Mouse (Mus musculus) spleen, postnatal 36 days (tissue): ENCODE data around the gene Ggt7.
"Not testable (repeated sequence)": the region's sequence is repeated elsewhere in the genome, so short reads cannot be mapped to it uniquely, and the experiment has no call there.

Experiments
- DNase-seq, 2 experiments: peaks; one replicate each; pipeline ENCODE4 v3.0.0; 2022; ENCODE audit warnings: low spot score in 2 of 2, mixed read lengths in 1 of 2

Gene Ggt7

DNA sequence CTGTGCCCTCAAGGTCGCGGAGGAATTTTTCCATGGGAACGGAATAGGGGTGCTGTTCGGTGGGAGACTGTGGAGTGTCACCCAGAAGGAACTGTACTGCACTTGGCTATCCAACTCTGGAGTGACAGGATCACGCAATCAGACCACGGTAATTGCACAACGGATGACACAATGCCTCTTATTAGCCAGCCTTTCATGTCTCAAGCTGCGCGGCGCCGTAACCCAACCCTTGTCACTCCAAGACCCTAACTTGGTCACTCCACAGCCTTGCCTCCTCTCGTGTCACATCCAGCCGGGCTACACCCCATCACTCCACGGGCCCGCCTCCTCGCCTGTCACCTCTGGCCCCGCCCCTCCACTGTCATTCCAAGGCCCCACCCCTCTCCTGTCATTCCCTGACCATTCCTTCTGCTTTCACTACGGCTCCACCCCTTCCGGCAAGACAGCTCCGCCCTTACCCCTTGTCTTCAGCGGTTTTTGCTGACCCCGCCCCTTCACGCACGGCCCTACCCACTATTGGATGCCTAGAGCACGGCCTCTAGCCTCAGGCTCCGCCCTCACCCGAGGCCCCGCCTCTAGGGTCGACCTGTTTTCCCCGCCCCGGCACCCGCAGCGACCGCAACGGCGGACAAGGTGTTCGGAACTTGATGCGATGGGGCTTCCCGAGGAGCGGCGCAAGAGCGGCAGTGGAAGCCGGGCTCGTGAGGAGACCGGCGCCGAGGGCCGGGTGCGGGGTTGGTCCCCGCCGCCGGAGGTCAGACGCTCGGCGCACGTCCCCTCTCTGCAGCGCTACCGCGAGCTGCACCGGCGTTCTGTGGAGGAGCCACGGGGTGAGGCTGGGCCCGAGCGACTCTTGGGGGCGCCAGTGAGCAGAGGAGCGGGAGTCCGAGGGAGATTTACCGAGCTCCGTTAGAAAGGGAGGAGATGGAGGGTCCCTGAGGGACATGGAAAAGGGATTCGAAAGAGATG is at the start of gene Ggt7, which contains the start of gene Acss2:
Gene Ggt7 (minus strand): TSS at position 783 of the 969 bp plus-strand sequence.
Gene Acss2 (plus strand): TSS at position 494 of the 969 bp plus-strand sequence.
- DNase-seq: peak; percentile 96 to 98

DNA sequence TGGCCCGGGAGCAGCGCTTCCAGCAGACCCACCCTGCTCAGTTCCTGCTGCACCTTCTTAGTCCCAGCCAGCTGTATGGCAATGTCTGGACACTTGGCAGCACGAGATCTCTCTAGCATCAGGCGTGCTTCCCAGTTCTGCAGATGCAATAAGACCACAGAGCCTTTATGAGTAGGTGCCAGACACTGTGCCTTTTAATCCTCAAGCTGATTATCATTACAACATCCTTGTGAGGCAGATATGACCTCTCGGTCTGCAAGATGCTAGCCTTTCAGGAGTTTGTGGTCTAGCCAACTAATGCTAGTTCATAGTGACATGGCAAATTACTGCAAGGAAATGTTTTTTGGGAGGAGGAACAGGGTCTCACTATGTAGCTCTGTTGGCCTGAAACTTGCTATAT is 49.7 kb upstream of the Ggt7 start:
- DNase-seq: no peak

DNA sequence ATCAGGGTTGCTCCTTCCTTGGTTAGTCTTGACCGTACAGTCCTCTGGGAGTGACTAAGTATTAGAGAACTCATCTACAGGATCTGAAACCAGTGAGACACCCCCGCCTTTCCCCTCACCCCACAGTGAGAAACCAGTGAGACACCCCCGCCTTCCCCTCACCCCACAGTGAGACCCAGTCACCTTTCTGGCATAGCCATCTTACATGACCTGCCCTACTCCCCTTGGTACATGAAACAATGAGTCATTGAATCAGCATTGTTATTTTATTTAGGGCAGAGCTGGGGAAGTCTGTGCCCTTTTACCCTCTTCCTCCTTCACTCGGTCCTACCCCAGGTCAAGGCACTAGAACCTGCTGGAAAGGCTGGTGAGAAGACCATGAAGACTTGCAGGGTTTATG is 44.9 kb upstream of the Ggt7 start:
- DNase-seq: no peak

GRCm38 (mm10) chr2:155562209-155562608 is 44.2 kb upstream of the Ggt7 start:
- no peak for DNase-seq

GRCm38 (mm10) chr2:155554426-155554985 is 36.5 kb upstream of the Ggt7 start:
- no peak for DNase-seq

GRCm38 (mm10) chr2:155552949-155553354 is 34.9 kb upstream of the Ggt7 start:
- DNase-seq: peak; percentile 52 to 53

DNA sequence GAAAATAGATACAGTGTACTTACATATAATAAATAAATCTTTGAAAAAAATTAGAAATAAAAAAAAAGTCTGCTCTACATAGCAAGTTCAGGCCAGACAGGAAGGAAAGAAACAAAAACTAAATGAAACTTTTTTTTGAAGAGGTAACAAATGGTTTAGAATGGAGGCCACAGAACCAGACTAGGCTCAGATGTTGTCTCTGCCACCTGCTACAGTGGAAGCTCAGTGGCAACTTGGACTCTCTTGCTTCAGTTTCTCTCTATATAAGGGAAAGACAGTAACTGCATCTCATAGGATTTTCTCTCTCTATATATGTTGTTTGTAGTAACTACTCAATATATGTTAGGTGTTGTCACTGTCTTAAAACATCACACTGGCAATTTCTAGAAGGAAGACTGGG is 34.3 kb upstream of the Ggt7 start:
- no peak for DNase-seq

DNA sequence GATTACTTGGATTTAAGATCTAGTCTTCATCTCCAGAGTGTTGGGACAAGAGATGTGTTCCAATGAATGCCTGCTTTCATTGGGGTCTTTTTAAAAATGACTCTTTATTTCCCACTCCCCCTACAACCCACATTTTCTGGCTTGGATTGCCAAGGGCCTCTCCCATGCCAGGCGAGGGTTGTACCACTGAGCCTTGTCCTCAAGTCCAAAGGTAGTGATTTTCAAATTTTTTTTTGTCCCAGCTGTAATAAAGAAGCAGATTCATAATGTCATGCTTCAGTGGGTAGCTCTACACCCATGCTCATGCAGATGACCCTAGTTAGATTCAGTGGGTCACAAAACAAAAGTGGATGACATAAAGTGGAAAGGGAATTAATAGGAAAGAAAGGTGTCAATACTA is 28.9 kb upstream of the Ggt7 start:
- no peak for DNase-seq

GRCm38 (mm10) chr2:155540822-155541458 is 22.9 kb upstream of the Ggt7 start:
- no peak for DNase-seq

GRCm38 (mm10) chr2:155539696-155540095 is 21.7 kb upstream of the Ggt7 start:
- no peak for DNase-seq

DNA sequence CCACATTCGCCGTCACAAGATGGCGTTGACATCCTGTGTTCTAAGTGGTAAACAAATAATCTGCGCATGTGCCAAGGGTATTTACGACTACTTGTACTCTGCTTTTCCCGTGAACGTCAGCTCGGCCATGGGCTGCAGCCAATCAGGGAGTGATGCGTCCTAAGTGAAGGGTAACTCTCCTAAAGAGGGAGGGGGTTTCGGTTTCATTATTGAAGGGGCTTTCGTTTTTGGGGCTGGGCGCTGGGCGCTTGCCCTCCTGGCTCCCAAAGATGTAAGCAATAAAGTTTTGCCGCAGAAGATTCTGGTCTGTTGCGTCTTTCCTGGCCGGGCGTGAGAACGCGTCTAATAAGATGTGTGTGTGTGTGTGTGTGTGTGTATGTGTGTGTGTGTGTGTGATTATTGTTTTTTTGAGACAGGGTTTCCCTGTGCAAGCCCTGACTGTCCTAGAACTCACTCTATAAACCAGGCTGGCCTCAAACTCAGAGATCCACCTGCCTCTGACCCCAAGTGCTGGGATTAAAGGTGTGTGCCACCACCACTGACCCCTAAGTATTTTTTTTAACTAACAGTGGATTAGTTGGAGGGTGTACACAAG is 20.5 kb upstream of the Ggt7 start:
- not testable (repeated sequence) for DNase-seq

DNA sequence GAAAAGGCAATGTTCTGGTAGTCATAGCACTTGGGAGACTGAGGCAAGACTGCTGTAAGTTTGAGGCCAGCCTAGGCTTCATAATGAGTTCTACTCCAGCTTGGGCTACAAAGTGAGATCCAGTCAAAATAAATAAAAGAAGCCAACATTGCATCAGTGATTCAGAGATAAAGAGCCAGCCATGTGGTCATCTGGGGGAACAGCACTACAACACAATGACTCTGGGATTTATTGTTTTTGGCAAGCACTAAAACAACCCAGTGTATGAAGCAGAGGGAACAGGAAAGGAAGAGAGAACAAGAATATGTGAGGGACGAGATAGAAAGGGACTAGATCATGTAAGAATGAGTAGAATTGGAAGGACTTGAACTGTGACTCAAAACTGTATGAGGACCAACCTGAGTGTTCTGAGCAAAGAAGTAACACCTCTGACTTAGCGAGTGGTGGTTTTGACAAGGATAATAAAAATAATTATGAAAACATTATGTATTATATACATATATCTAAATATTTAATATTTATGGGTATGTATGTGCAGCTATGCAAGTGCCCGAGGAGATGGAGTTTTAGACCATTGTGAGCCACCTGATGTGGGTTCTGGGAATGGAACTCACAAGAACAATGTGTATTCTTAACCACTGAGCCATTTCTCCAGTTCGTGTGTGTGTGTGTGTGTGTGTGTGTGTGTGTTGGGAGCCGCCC is 19.9 kb upstream of the Ggt7 start:
- DNase-seq: no peak

DNA sequence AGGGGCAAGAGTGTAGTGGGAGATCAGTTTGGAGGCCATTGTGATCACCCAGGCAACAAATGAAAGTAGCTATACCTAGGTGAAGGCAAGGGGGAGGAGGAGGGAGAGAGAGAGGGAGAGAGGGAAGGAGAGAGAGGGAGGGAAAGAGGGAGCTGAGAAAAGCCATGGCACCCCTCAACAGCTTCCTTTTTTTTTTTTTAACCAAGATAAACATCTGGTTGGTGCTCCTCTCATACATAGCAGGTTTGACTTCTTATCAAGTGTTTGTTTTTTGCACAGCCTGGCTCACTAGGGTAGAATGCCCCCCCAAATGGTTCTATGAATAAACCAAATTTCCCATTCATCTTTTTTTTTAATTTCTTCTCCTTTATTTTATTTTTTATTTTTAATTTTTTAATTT is 18.3 kb upstream of the Ggt7 start:
- DNase-seq: no peak

GRCm38 (mm10) chr2:155527367-155527766 is 9.3 kb upstream of the Ggt7 start:
- DNase-seq: no peak

DNA sequence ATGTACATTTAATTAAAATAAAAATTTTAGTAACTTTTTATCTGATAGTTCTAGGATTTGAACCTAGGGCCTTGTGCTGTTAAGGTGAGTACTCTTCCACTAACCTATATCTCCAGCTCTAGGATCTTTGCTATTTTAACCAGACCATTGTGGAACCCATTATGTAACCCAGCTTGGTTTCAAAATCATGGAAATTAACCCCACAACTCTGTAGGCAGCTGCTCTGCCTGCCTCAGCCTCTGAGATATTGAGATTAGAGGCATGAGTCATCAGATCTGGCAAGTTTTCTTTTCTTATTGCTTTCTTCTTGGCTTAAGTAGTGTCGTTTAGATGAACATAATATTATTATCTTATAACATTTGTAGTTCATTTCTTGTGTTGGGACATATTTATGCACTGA is 6.3 kb upstream of the Ggt7 start:
- no peak for DNase-seq

- DNase-seq: no peak
These were observed 5.7 kb upstream of the Ggt7 start for GRCm38 (mm10) chr2:155523706-155524105.

GRCm38 (mm10) chr2:155518531-155519270 is 664 bp upstream of the Ggt7 start:
- no peak for DNase-seq

DNA sequence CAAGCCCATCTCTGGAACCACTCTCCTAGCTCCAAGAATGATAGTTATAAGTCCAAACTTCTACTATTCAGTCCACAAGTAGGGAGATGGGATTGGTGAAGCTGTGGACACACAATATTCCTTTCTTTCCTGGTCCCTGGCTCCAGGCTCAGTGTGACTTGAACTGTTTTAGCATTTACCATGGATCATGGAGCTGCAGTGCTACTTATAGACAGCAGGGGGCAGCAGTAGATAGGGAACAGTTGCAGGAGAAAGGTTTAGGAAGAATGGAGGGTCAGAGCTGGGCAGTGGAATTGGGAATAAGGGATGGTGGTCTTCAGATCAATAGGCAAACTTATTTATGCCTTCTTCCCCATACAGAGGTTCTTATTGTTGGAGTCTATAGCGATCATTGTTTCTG is 2.1 kb downstream of the Ggt7 start:
- peak; percentile 32 to 40 for DNase-seq

DNA sequence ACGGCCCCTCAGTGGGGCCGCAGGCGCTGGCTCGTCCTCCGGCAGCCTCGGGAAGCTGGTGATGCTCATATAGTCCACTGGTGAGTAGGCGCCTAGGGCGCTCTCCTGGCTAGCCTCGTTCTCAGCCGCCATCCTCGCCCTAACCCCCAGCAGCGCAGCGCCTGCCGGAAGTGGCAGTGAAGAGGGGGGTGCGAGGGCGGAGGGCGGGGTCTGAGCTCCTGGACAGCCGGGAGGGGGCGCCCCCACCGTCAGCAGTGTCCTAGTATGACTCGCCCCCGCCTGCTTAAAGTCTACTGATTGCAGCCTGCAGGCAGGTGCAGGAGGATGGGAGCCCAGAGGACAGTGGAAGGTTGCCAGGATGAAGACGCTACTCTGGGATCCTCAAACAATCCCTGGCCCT is 3.4 kb downstream of the Ggt7 start:
- peak; percentile 72 to 78 for DNase-seq

- DNase-seq: no peak
These were observed 4.5 kb downstream of the Ggt7 start for GRCm38 (mm10) chr2:155513543-155513942.

DNA sequence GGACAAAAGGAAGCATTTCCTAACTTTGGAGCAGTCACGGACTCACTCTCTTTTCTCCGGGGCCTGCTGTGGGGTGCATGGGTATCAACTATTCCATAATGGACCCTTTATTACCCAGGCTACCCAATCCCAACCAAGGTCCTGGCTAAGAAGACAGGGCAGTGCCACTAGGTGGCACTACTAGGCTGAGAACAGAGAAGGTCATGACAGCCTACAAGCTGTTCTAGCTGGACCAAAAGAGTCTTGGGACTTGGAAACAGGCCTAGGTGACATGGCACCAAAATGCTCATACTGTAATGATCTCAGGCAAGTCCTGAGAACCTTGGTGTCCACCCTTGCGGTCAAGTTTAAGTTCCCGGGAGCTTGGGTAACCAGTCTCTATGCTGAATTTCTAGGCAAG is 5.6 kb downstream of the Ggt7 start:
- peak; percentile 39 to 49 for DNase-seq
